Mouse (Mus musculus) MEL (cell line): ENCODE measurements around the gene Igf1r. TPM values are rescaled to one million over a fixed set of nuclear protein-coding genes. Genes with fewer than 3 reads are reported as not detected.

ENCODE experiments used
- DNase-seq: peaks from one replicate; pipeline ENCODE4 v3.0.0; 2011; ENCODE audit warnings: low read depth, low spot score
- H3K27ac ChIP-seq: 2 replicates; pipeline ENCODE4 v1.5.1; 2012; ENCODE audit warnings: low read depth, mild to moderate bottlenecking, control low read depth, low read length, moderate library complexity; ENCODE audit not compliant: control insufficient read depth
- H3K27me3 ChIP-seq, 2 experiments: fragments of 150-350 bp in 1 of 2; sonication (generic) in 1 of 2; 2 replicates each; pipeline ENCODE4 v1.6.1; 2012; ENCODE audit warnings: low read length in 2 of 2, mild to moderate bottlenecking in 2 of 2, improper control_type of control experiment in 1 of 2, moderate library complexity in 1 of 2; ENCODE audit not compliant: insufficient read depth in 2 of 2, control insufficient read depth in 1 of 2
- H3K36me3 ChIP-seq, 2 experiments: 2 replicates each; pipeline ENCODE4 v1.6.1; 2012 to 2014; ENCODE audit warnings: low read length in 2 of 2, improper control_type of control experiment in 1 of 2, inconsistent platforms in 1 of 2, mild to moderate bottlenecking in 1 of 2; ENCODE audit not compliant: insufficient read depth in 2 of 2, control insufficient read depth in 1 of 2
- H3K4me1 ChIP-seq, 2 experiments: fragments of 150-350 bp in 1 of 2; sonication (generic) in 1 of 2; 2 replicates each; pipeline ENCODE4 v1.6.1; 2012; ENCODE audit warnings: low read length in 2 of 2, improper control_type of control experiment in 1 of 2, mild to moderate bottlenecking in 1 of 2; ENCODE audit not compliant: insufficient read depth in 2 of 2, control insufficient read depth in 1 of 2
- H3K4me3 ChIP-seq, 2 experiments: fragments of 150-350 bp in 1 of 2; sonication (generic) in 1 of 2; 2 replicates each; pipeline ENCODE4 v1.5.1; 2012; ENCODE audit warnings: low read depth in 2 of 2, low read length in 2 of 2, mild to moderate bottlenecking in 2 of 2, moderate library complexity in 2 of 2, control low read depth in 1 of 2, improper control_type of control experiment in 1 of 2; ENCODE audit not compliant: control insufficient read depth in 1 of 2, insufficient read depth in 1 of 2
- H3K79me2 ChIP-seq: 2 replicates; pipeline ENCODE4 v1.6.1; 2012; ENCODE audit warnings: mild to moderate bottlenecking, low read length, moderate library complexity; ENCODE audit not compliant: control insufficient read depth, poor library complexity, insufficient read depth
- H3K9ac ChIP-seq: 2 replicates; pipeline ENCODE4 v1.6.1; 2012; ENCODE audit warnings: low read depth, mild to moderate bottlenecking, control low read depth, low read length, moderate library complexity; ENCODE audit not compliant: control insufficient read depth, poor library complexity, severe bottlenecking
- H3K9me3 ChIP-seq: fragments of 150-350 bp; sonication (generic); replicated peaks from 2 replicates; pipeline ENCODE4 v1.6.1; 2012; ENCODE audit warnings: mild to moderate bottlenecking, low read length, improper control_type of control experiment, moderate library complexity; ENCODE audit not compliant: insufficient read depth
- BHLHE40 ChIP-seq: IDR thresholded peaks from 2 replicates; pipeline ENCODE4 v1.6.1; 2012; ENCODE audit warnings: low read depth, mild to moderate bottlenecking, inconsistent platforms, low read length, improper control_type of control experiment, borderline replicate concordance
- CHD1 ChIP-seq: IDR thresholded peaks from 2 replicates; pipeline ENCODE4 v1.6.1; 2012; ENCODE audit warnings: low read depth, mild to moderate bottlenecking, inconsistent platforms, low read length, improper control_type of control experiment
- CTCF ChIP-seq, 3 experiments: IDR thresholded peaks in 2 of 3; conservative IDR thresholded peaks in 1 of 3; 2 replicates each; pipeline ENCODE4 v1.5.1; 2011 to 2012; ENCODE audit warnings: low read length in 3 of 3, low read depth in 2 of 3, mild to moderate bottlenecking in 2 of 3, improper control_type of control experiment in 1 of 3, inconsistent platforms in 1 of 3, mixed read lengths in 1 of 3, moderate library complexity in 1 of 3; ENCODE audit not compliant: control insufficient read depth in 1 of 3, insufficient read depth in 1 of 3, poor library complexity in 1 of 3, severe bottlenecking in 1 of 3
- GABPA ChIP-seq: IDR thresholded peaks from 2 replicates; pipeline ENCODE4 v1.6.1; 2012; ENCODE audit warnings: low read depth, mild to moderate bottlenecking, inconsistent platforms, low read length, improper control_type of control experiment, moderate library complexity
- GATA1 ChIP-seq: IDR thresholded peaks from 2 replicates; pipeline ENCODE4 v1.6.1; 2011; ENCODE audit warnings: low read depth, low read length, improper control_type of control experiment
- HCFC1 ChIP-seq: IDR thresholded peaks from 2 replicates; pipeline ENCODE4 v1.6.1; 2012; ENCODE audit warnings: low read depth, mild to moderate bottlenecking, inconsistent platforms, low read length, improper control_type of control experiment, moderate library complexity
- MAFK ChIP-seq: IDR thresholded peaks from 2 replicates; pipeline ENCODE4 v1.6.1; 2011; ENCODE audit warnings: low read depth, mild to moderate bottlenecking, low read length, improper control_type of control experiment, borderline replicate concordance
- MAX ChIP-seq: IDR thresholded peaks from 2 replicates; pipeline ENCODE4 v1.6.1; 2011; ENCODE audit warnings: low read length, improper control_type of control experiment
- MXI1 ChIP-seq: IDR thresholded peaks from 2 replicates; pipeline ENCODE4 v1.6.1; 2011; ENCODE audit warnings: mild to moderate bottlenecking, low read depth, low read length, improper control_type of control experiment
- MYC ChIP-seq: IDR thresholded peaks from 2 replicates; pipeline ENCODE4 v1.6.1; 2011; ENCODE audit warnings: low read depth, mild to moderate bottlenecking, low read length, improper control_type of control experiment, moderate library complexity
- NELFE ChIP-seq: IDR thresholded peaks from 2 replicates; pipeline ENCODE4 v1.6.1; 2011; ENCODE audit warnings: low read depth, low read length, improper control_type of control experiment
- POLR2AphosphoS2 ChIP-seq: IDR thresholded peaks from 2 replicates; pipeline ENCODE4 v1.6.1; 2011; ENCODE audit warnings: low read length, improper control_type of control experiment
- POLR2AphosphoS5 ChIP-seq: IDR thresholded peaks from 2 replicates; pipeline ENCODE4 v1.6.1; 2012; ENCODE audit warnings: low read depth, borderline replicate concordance, mild to moderate bottlenecking, inconsistent platforms, low read length, moderate library complexity, mixed read lengths
- RAD21 ChIP-seq: IDR thresholded peaks from 2 replicates; pipeline ENCODE4 v1.6.1; 2011; ENCODE audit warnings: mild to moderate bottlenecking, low read depth, low read length, improper control_type of control experiment
- RCOR1 ChIP-seq: IDR thresholded peaks from 2 replicates; pipeline ENCODE4 v1.6.1; 2012; ENCODE audit warnings: low read depth, mild to moderate bottlenecking, inconsistent platforms, low read length, improper control_type of control experiment
- SMC3 ChIP-seq: IDR thresholded peaks from 2 replicates; pipeline ENCODE4 v1.6.1; 2011; ENCODE audit warnings: low read depth, low read length, improper control_type of control experiment
- TBP ChIP-seq: IDR thresholded peaks from 2 replicates; pipeline ENCODE4 v1.8.0; 2011; ENCODE audit warnings: low read depth, low read length, improper control_type of control experiment
- UBTF ChIP-seq: IDR thresholded peaks from 2 replicates; pipeline ENCODE4 v1.6.1; 2012; ENCODE audit warnings: low read depth, mild to moderate bottlenecking, inconsistent platforms, low read length, improper control_type of control experiment, moderate library complexity, borderline replicate concordance; ENCODE audit not compliant: insufficient read depth
- USF1 ChIP-seq: IDR thresholded peaks from 2 replicates; pipeline ENCODE4 v1.6.1; 2014; ENCODE audit warnings: low read depth, mild to moderate bottlenecking, inconsistent platforms, low read length, improper control_type of control experiment, moderate library complexity
- USF2 ChIP-seq, 2 experiments: IDR thresholded peaks; 2 replicates each; pipeline ENCODE4 v1.6.1; 2011 to 2012; ENCODE audit warnings: improper control_type of control experiment in 2 of 2, low read length in 2 of 2, borderline replicate concordance in 1 of 2, inconsistent platforms in 1 of 2, low read depth in 1 of 2, mild to moderate bottlenecking in 1 of 2; ENCODE audit not compliant: insufficient read depth in 1 of 2
- ZC3H11A ChIP-seq: IDR thresholded peaks from 2 replicates; pipeline ENCODE4 v1.6.1; 2012; ENCODE audit warnings: low read depth, mild to moderate bottlenecking, inconsistent platforms, low read length, improper control_type of control experiment
- ZKSCAN1 ChIP-seq: IDR thresholded peaks from 2 replicates; pipeline ENCODE4 v1.6.1; 2012; ENCODE audit warnings: low read depth, mild to moderate bottlenecking, inconsistent platforms, low read length, improper control_type of control experiment, moderate library complexity
- ZNF384 ChIP-seq: IDR thresholded peaks from 2 replicates; pipeline ENCODE4 v1.6.1; 2012; ENCODE audit warnings: low read depth, mild to moderate bottlenecking, inconsistent platforms, low read length, improper control_type of control experiment
- polyA plus RNA-seq, 2 experiments: library from polyadenylated mRNA; stranded (reverse) in 1 of 2; unstranded in 1 of 2; fragments of >175 nt in 1 of 2; fragments of >200 nt in 1 of 2; gene quantifications; 2 replicates each; pipeline versions ENCODE4 v1.2.1 to v1.2.4; 2012; ENCODE audit warnings: low replicate concordance in 2 of 2, low read depth in 1 of 2; ENCODE audit not compliant: insufficient read length in 2 of 2, insufficient read depth in 1 of 2, missing spikeins in 1 of 2
- total RNA-seq: library from RNA; depleted of rRNA; stranded (reverse); fragments of 300-350 nt; gene quantifications from 2 replicates; pipeline ENCODE4 v1.2.3, GENCODE M21; 2012

The Igf1r gene
- total and polyA plus RNA-seq, 3 experiments = 11.8 to 11.9 TPM; not detected in 1

DNA sequence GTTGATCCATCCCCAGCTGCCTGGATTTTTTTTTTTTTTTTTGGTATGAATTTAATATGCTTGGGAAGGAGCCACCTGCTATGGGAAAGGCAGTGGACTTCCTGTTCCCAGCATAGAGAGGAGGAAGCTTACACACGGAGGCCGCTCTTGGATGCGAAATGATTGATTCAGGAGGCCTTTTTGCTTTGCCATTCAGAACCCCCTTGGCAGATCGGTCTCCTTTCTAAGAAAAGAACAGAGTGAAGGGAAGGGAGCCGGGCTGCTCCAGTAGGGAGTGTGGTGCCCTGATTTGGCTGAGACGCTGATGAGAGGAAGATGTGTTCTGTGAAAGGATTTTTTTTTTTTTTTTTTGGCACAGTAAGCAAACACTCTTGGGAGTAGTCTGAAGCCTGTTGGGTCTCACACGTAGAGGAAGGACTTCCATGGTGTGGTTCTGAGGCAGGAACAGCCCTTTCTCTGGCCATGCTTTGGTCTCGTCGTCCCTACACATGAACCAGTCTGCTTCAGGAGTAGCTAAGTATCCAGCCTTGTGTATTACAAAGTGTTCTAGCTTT, 269.1 kb downstream of the Igf1r start:
- TF ChIP-seq USF1 (no peak), NELFE (no peak), CHD1 (no peak), POLR2AphosphoS2 (no peak), MAFK (no peak), BHLHE40 (no peak), MXI1 (no peak), UBTF (no peak), RAD21 (no peak), ZC3H11A (no peak)
- no peaks in the 10 kb centered on the region for H3K9me3 ChIP-seq
- H3K36me3 ChIP-seq = peaks cover 3 to 8% of the 10 kb centered on the region in 2 experiments; a peak in 3 of 4 replicates

DNA sequence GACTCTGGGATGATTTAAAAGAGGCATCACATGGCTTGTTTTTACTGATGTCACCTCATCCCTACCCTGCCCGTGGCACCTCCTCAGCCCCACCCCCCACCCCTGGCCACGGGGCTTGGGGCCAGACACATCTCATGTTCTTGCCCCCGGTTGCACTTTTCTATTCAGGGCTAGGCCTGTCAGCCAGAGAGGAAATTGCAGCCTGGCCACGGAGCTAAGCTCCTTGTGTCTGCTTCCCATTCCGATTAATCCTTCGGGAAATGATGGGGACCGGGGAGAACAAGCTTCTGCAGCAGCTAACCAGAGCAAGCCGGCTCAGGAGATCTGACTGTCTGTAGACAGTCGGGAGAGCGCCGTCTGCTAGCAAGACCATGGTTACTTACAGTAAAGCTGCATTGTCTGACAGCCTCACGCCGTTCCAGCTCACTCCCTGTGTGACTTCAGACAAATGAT, 270.8 kb downstream of the Igf1r start:
- Histone ChIP-seq H3K36me3 (peaks cover 1 to 20% of the 10 kb centered on the region in 2 experiments; a peak in 3 of 4 replicates), H3K27ac (no peak overlapping the region), H3K4me3 (no peak overlapping the region), H3K4me1 (peaks cover 2 to 19% of the 10 kb centered on the region in 2 experiments; a peak in 2 of 4 replicates), H3K9me3 (no peaks in the 10 kb centered on the region), H3K27me3 (no peaks in the 10 kb centered on the region), H3K9ac (no peak overlapping the region), H3K79me2 (no peaks in the 10 kb centered on the region)
- no peak for TF ChIP-seq POLR2AphosphoS2
- TF ChIP-seq ZKSCAN1 = no peak
- no peak for TF ChIP-seq TBP
- no peak for TF ChIP-seq MAX
- TF ChIP-seq HCFC1 = no peak
- TF ChIP-seq ZNF384 = no peak
- no peak for TF ChIP-seq USF2 (IDR thresholded peaks at IDR 0.05; ENCODE audit: borderline replicate concordance in 1 of 2, insufficient read depth in 1 of 2, low read depth in 1 of 2, low read length in 2 of 2)
- TF ChIP-seq POLR2AphosphoS5 = no peak
- TF ChIP-seq BHLHE40 = no peak
- no peak for TF ChIP-seq CTCF (IDR thresholded peaks at IDR 0.05 in 2 of 3, conservative IDR thresholded peaks at IDR 0.05 in 1 of 3; ENCODE audit: control insufficient read depth in 1 of 3, insufficient read depth in 1 of 3, low read depth in 2 of 3, low read length in 3 of 3, poor library complexity in 1 of 3, severe bottlenecking in 1 of 3)
- TF ChIP-seq RCOR1 = no peak
- TF ChIP-seq CHD1 = no peak
- no peak for TF ChIP-seq GATA1
- TF ChIP-seq SMC3 = no peak
- no peak for TF ChIP-seq RAD21
- no peak for TF ChIP-seq MYC
- no peak for TF ChIP-seq GABPA
- DNase-seq = no peak

More for the DNA sequence above, 269.1 kb downstream of the Igf1r start:
- H3K79me2 ChIP-seq = no peaks in the 10 kb centered on the region
- H3K27ac ChIP-seq = no peak overlapping the region
- no peak for DNase-seq
- H3K4me3 ChIP-seq = no peak overlapping the region
- no peak overlapping the region for H3K9ac ChIP-seq
- no peaks in the 10 kb centered on the region for H3K27me3 ChIP-seq
- H3K4me1 ChIP-seq = peaks cover 0 to 8% of the 10 kb centered on the region in 2 experiments; a peak in 1 of 4 replicates
